Mouse (Mus musculus) intestine, embryonic 16.5 days (tissue): ENCODE data around the gene Csrp1. TPM values are rescaled to one million over a fixed set of nuclear protein-coding genes. Genes with fewer than 3 reads are reported as not detected.

Experiments
- ATAC-seq: fragments of 200-750 bp; cut with Nextera tagmentation; 2 replicates; pipeline ENCODE4 v1.8.0; 2017; ENCODE audit warnings: moderate TSS enrichment, moderate library complexity
- H3K27ac ChIP-seq: fragments of 300-500 bp; sonication (generic); 2 replicates; pipeline ENCODE4 v1.5.1; 2014; ENCODE audit warnings: mild to moderate bottlenecking, low read length
- H3K27me3 ChIP-seq: fragments of 300-500 bp; sonication (generic); replicated peaks from 2 replicates; pipeline ENCODE4 v1.6.1; 2014; ENCODE audit warnings: low read length, control low read depth, mixed read lengths; ENCODE audit not compliant: control insufficient read depth, insufficient read depth
- H3K36me3 ChIP-seq: fragments of 300-500 bp; sonication (generic); 2 replicates; pipeline ENCODE4 v1.6.1; 2014; ENCODE audit warnings: low read length, control low read depth; ENCODE audit not compliant: control insufficient read depth, insufficient read depth
- H3K4me1 ChIP-seq: fragments of 300-500 bp; sonication (generic); 2 replicates; pipeline ENCODE4 v1.6.1; 2014; ENCODE audit warnings: low read length, control low read depth, mixed read lengths; ENCODE audit not compliant: control insufficient read depth, insufficient read depth
- H3K4me2 ChIP-seq: fragments of 300-500 bp; sonication (generic); 2 replicates; pipeline ENCODE4 v1.6.1; 2014; ENCODE audit warnings: low read depth, low read length, control low read depth
- H3K4me3 ChIP-seq: fragments of 300-500 bp; sonication (generic); 2 replicates; pipeline ENCODE4 v1.5.1; 2014; ENCODE audit warnings: mild to moderate bottlenecking, low read length
- H3K9ac ChIP-seq: fragments of 300-500 bp; sonication (generic); 2 replicates; pipeline ENCODE4 v1.6.1; 2014; ENCODE audit warnings: low read depth, low read length
- H3K9me3 ChIP-seq: fragments of 300-500 bp; sonication (generic); 2 replicates; pipeline ENCODE4 v1.6.1; 2016; ENCODE audit warnings: low read length, control low read depth; ENCODE audit not compliant: control insufficient read depth
- WGBS: fragments of 180-500 bp; shearing (Covaris S2); extraction: QIAGEN DNeasy Blood & Tissue Kit; methylation state at CpG from one replicate; pipeline ENCODE4 v1.1.7; 2014; 5-methylcytosine and 5-hydroxymethylcytosine counted together
- polyA plus RNA-seq: library from polyadenylated mRNA; unstranded; fragments of >200 nt; fragmentation: Nextera tagmentation; extraction: Ambion mirVana; gene quantifications from 2 replicates; pipeline ENCODE4 v1.2.1, GENCODE M21; 2015

Gene Csrp1
- 215 TPM in 2 replicates for polyA plus RNA-seq

DNA sequence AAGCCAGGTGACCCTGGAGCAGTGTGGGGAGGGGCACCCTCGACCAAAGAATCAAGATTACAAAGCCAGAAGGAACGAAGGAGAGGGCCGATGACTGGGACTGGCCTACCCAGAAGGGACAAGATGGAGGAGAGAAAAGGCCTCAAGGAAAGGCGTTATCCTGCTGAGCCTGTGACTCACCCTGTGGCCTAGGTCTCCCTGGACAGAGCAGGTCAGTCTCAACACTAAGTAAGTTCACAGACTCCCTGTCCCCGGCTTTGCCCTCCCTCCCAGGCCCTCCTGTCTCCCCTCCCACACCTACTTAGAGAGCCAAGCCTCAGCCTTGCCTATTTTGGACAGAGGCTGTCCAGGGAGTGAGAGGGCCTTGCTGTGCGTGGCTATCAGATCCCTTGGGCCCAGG lies at the start of gene Csrp1:
Gene Csrp1 (plus strand): TSS at position 79 of the 400 bp plus-strand sequence.
- H3K9ac ChIP-seq, result no peak within 1 kb of the TSS

DNA sequence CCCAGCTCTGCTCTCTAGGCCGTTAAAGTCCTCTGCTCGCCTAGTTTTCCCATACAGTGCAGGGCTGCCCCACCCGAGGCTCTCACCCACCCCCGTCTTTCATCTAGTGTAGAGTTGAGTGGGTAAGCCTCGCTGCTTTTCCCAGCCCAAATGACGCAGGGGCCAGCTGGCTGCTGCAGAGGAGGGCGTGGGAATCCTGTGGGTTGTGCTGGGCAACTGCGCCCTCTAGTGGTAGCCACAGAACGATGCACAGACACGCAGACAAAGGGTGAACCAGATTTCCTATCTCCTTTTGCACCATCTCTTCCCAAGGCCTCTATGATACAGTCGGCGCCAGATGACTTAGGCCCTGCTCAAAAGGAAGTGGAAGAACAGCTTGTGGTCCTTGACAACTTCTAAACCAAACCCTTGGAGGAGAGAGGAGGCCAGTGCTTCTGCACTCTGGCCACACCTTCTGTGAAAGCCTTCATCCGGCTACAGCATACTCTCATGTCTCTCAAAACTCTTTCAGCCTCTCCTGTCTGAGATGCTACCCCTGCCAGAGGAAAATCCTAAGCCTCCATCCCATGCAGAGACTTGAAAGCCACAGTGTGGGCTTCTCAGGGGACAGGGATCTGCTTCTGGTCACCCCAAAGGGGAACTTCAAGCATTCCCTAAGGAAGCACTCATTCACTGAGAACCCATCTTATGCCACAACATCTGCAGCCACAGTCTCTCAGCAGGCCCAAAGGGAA lies 49.3 kb upstream of the Csrp1 start:
- Histone ChIP-seq H3K9me3 (no peaks in the 10 kb centered on the region), H3K36me3 (no peaks in the 10 kb centered on the region), H3K4me1 (peaks cover 22% of the 10 kb centered on the region), H3K4me3 (no peak overlapping the region), H3K4me2 (no peak overlapping the region), H3K27me3 (no peaks in the 10 kb centered on the region), H3K9ac (no peak overlapping the region), H3K27ac (no peak overlapping the region)
- WGBS, result 12% methylated on average over 13 of the region's 13 CpGs
- ATAC-seq, result peak; percentile 74

More for the DNA sequence above, at the start of gene Csrp1:
- peak; percentile 37 for ATAC-seq
- H3K27ac ChIP-seq, result peak within 1 kb of the TSS; percentile 9; the same call in 1 of the 2 replicates
- H3K36me3 ChIP-seq, result no peaks in the 10 kb centered on the region
- H3K9me3 ChIP-seq, result no peaks in the 10 kb centered on the region
- no peak within 1 kb of the TSS for H3K4me2 ChIP-seq
- H3K27me3 ChIP-seq, result no peaks in the 10 kb centered on the region
- WGBS, result 63% methylated on average over 6 of the region's 6 CpGs
- peaks cover 11% of the 10 kb centered on the region for H3K4me1 ChIP-seq
- H3K4me3 ChIP-seq, result no peak within 1 kb of the TSS

DNA sequence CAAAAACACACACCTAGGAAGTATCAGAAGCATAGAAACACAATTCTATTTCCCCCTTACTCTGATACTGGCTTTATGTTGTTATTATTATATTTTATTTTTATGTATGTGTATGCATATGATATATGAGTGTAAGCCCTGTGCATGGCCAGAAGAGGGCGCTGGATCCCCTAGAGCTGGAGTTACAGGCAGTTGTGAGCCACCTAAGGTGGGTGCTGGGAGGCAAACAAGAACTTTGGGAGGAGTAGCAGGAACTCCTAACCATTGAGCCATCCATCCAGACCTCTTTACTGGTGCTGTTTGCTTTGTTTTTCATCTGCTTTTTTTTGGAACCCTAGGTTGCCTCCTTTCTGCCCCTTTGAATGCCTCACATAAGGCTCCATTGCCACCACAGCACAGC lies 48.5 kb upstream of the Csrp1 start:
- no peaks in the 10 kb centered on the region for H3K9me3 ChIP-seq
- no peak overlapping the region for H3K4me2 ChIP-seq
- no peak for ATAC-seq
- no peaks in the 10 kb centered on the region for H3K27me3 ChIP-seq
- H3K4me1 ChIP-seq, result peaks cover 22% of the 10 kb centered on the region
- WGBS, result 33% methylated on average over 1 of the region's 1 CpGs
- no peak overlapping the region for H3K9ac ChIP-seq
- H3K36me3 ChIP-seq, result no peaks in the 10 kb centered on the region
- H3K27ac ChIP-seq, result no peak overlapping the region
- H3K4me3 ChIP-seq, result no peak overlapping the region

DNA sequence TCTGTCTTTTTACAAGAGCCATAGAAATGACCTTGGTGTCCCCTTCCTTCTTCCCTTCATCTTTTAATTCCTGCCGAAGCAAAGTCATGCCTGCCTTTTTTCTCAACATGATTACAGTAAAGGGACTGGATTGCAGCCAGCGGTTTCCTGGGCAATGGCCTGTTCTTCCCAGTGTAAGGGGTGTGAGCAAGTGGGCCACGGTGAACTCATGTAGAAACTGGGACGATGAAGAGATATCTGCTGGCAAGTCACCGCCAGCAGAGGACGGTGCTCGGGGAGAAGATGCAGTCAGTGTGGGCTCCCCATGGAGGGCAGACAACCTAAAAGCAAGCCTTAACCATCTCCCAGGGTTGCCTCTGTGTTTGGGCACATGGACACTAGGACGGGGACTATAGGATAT lies 47.9 kb upstream of the Csrp1 start:
- Histone ChIP-seq H3K9me3 (no peaks in the 10 kb centered on the region), H3K4me3 (no peak overlapping the region), H3K4me2 (no peak overlapping the region), H3K27ac (no peak overlapping the region), H3K9ac (no peak overlapping the region), H3K36me3 (no peaks in the 10 kb centered on the region), H3K27me3 (no peaks in the 10 kb centered on the region), H3K4me1 (peaks cover 22% of the 10 kb centered on the region)
- 57% methylated on average over 8 of the region's 8 CpGs for WGBS
- ATAC-seq, result no peak

DNA sequence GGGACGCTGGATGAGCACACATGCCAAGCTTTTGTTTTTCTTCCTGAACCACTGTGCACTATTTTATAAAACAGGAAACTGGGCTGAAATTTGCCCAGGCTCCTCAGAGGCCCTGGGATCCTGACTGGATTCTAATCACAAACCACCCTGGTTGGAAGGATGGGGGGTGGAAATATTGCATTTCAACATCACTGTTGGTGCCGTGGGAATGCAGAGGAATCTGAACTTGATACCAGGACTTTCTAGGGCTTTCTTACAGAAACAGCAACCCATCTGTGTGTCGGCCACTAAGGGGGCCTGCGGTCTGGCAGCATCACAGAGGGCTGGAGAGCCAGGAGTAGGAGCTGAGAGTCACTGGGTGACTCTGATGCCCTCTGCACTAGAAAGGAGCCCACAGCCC lies 47.5 kb upstream of the Csrp1 start:
- Histone ChIP-seq H3K36me3 (no peaks in the 10 kb centered on the region), H3K9me3 (no peaks in the 10 kb centered on the region), H3K4me2 (no peak overlapping the region), H3K4me1 (peaks cover 22% of the 10 kb centered on the region), H3K27ac (no peak overlapping the region), H3K4me3 (no peak overlapping the region), H3K9ac (no peak overlapping the region), H3K27me3 (no peaks in the 10 kb centered on the region)
- WGBS, result 78% methylated on average over 4 of the region's 4 CpGs
- ATAC-seq, result no peak

DNA sequence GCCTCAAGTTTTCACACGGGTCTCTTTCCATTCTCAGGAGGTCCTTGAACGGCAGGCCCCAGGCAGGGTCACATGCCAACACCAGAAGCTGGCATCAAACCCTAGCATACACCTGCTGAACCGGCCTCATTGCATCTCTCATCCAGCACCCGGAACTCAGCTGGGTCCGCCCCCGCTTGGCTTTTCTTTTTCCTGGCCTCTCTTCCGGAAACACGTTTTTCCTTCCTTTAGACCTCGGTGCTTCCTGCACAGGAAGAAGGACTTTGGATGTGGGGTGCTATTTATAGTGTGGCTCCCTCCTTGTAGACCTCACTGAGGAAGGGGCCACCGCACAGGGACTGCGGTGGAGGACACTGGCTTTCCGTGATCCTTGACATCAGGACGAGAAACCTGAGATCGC lies 46.4 kb upstream of the Csrp1 start:
- no peak overlapping the region for H3K9ac ChIP-seq
- ATAC-seq, result no peak
- no peak overlapping the region for H3K4me3 ChIP-seq
- H3K4me2 ChIP-seq, result no peak overlapping the region
- 73% methylated on average over 14 of the region's 14 CpGs for WGBS
- H3K36me3 ChIP-seq, result no peaks in the 10 kb centered on the region
- no peaks in the 10 kb centered on the region for H3K9me3 ChIP-seq
- no peak overlapping the region for H3K27ac ChIP-seq
- H3K4me1 ChIP-seq, result peaks cover 19% of the 10 kb centered on the region
- no peaks in the 10 kb centered on the region for H3K27me3 ChIP-seq

DNA sequence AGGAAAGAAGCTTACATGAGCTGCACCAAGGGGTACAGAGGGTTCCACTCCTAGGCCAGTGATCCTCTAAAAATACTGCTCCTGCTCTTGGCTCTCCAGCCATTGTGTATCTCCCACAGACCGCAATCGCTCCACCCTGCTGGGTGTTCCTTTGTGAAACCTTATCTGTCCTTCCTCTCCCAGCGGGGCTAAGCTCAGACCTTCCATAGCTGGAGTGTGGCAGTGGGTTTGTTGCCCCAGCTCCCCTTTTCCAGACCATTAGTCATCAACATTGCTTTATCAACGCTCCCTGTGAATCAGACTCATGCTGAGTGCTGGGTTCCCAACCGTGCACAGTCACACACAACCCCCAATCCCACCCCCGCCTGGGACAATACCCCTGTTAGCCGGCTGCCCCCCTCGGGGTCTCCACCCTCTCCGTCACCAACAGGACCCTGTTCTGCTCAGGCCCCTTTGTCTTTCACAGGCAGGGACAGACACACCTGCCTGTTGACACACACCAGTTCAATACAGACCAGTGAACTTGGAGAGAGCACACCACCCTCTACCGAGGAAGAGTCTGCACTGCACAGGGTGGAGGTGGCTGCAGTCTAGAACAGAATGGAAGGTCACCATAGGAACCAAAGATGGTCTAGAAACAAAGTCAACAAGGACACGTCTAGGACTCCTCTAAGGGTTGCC lies 44.3 kb upstream of the Csrp1 start:
- Histone ChIP-seq H3K36me3 (no peaks in the 10 kb centered on the region), H3K4me2 (no peak overlapping the region), H3K4me3 (no peak overlapping the region), H3K27me3 (no peaks in the 10 kb centered on the region), H3K27ac (no peak overlapping the region), H3K9ac (no peak overlapping the region), H3K9me3 (no peaks in the 10 kb centered on the region), H3K4me1 (no peaks in the 10 kb centered on the region)
- 50% methylated on average over 11 of the region's 11 CpGs for WGBS
- no peak for ATAC-seq

DNA sequence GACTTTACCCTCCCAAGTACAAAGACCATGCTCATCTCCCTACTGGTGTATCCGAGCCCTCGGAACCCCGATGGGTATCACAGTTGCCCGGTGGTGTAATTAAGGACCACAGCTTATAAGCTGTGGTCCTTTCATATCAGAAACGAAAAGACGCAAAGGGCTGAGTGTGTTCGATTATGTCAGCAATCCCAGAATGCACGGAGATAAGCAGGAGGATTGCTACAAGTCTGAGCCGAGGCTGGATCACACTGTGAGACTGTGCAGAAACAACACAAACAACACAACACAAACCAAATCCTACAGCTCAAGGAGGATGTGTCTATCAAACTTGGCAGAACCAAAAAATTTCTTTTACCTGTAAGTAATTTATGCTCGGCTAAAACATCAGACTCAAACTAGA lies 43.6 kb upstream of the Csrp1 start:
- H3K4me3 ChIP-seq, result no peak overlapping the region
- H3K4me1 ChIP-seq, result no peaks in the 10 kb centered on the region
- no peaks in the 10 kb centered on the region for H3K9me3 ChIP-seq
- ATAC-seq, result no peak
- H3K4me2 ChIP-seq, result no peak overlapping the region
- no peak overlapping the region for H3K9ac ChIP-seq
- 85% methylated on average over 10 of the region's 10 CpGs for WGBS
- no peaks in the 10 kb centered on the region for H3K36me3 ChIP-seq
- no peaks in the 10 kb centered on the region for H3K27me3 ChIP-seq
- no peak overlapping the region for H3K27ac ChIP-seq

DNA sequence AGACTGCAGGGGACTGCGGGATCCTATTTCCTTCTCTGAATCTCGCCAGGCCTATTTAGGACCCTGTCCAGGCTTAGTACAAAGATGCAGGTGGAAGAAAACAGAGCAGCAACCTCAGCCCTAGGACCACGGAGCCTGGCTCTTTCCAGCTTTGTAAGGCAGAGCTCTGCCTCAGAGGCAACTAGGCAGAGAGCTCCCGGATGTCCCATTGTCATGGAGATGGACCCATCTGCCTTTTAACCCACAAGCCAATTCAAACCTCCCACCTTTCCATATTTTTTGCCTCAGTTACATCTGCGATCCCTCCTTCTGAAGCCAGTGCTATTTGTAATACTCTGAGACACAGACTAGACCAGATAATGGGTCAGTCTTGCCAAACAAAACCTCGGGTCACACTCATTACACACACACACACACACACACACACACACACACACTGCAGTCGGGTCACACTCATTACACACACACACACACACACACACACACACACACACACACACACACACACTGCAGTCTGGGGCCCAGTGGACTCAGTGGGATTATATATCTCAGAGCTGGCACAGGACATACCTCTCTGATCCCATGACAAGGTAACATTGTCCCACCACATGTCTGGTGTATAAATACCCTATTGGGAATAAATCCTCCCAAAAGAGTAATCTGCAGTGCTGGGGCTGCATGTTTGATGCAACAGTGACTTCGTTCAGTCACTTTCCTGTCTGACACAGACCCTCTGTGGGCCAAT lies 42.8 kb upstream of the Csrp1 start:
- Histone ChIP-seq H3K27ac (no peak overlapping the region), H3K4me3 (no peak overlapping the region), H3K36me3 (no peaks in the 10 kb centered on the region), H3K9me3 (no peaks in the 10 kb centered on the region), H3K4me1 (no peaks in the 10 kb centered on the region), H3K27me3 (no peaks in the 10 kb centered on the region), H3K4me2 (no peak overlapping the region), H3K9ac (no peak overlapping the region)
- no peak for ATAC-seq
- WGBS, result 65% methylated on average over 8 of the region's 8 CpGs
